Mouse (Mus musculus): Measurements from ENCODE around the gene Cep128. TPM values are rescaled to one million over a fixed set of nuclear protein-coding genes. Genes with fewer than 3 reads are reported as not detected.

The Cep128 gene
- total RNA-seq, 2 experiments from 2014 or later = 6.8 to 7.6 TPM

DNA sequence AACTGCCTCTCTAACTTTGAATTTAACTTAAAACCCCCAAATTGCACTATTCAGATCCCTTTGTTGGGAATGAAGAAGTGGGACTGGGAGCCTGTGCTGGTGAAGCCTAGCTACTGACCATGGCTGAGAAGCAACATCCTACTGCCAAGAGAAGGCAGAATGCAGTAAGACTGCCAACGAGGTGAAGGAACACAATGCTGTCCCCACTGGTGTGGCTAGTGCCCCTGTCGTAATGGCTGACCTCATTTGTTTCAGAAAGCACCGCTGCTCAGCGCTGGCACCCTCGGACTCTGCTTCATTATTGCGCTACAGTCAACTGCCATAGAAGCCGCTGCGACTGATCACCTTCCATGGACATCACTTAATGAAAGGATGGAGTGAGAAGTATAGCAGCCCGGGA, 298.2 kb downstream of the Cep128 start:
- intact Hi-C loops (cut with DNase I) = loop anchor here (10.0 kb wide), 1 partner anchor 351 kb away; the partner anchor contains the start of gene Dio2
- no peak for DNase-seq (ENCODE audit: extremely low spot score in 1 of 2, low spot score in 2 of 2)

DNA sequence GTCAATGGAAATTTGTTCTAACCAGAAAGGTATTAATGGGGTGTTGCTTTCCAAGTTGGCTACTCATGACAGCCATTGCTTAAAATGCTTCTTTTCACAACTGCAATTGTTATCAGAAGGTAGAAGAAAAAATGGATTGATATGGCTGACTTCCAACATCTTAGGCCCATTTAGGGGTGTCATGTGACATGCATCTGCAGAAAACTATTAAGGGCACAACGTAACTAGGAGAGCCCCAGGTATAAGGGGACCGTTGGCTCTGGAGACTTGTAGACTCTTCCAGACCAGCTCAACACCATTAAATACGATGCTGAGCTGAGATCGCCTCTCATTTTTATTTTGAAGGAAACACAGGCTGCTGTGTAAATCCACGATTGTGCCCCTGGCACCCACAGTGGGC, 308.6 kb downstream of the Cep128 start:
- no peak for DNase-seq (ENCODE audit: extremely low spot score in 1 of 2, low spot score in 2 of 2)
- intact Hi-C loops (cut with DNase I) = no loop called here

DNA sequence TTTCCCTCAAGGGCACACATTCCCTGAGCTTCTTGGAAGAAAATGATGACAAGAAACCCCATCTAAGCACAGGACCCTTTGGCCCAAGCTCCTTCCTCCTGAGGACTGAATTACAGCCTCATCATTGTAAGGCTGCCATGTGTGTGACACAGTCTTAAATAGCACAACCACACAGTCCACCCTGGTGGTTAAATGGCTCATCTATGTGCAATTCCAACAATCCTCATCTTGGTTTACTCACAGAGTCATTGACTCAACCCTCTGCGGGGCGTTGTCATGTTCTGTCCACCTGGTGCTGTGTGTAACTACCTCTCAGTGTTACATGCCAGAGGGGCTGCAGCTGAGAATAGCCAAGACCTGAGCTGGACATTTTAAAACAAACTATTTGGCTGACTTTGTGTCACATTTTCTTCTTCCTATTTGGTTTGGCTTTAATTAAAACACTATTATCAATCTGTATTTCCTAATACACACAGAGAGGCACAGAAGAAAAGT, 313.6 kb downstream of the Cep128 start:
- intact Hi-C loops (cut with DNase I) = no loop called here

DNA sequence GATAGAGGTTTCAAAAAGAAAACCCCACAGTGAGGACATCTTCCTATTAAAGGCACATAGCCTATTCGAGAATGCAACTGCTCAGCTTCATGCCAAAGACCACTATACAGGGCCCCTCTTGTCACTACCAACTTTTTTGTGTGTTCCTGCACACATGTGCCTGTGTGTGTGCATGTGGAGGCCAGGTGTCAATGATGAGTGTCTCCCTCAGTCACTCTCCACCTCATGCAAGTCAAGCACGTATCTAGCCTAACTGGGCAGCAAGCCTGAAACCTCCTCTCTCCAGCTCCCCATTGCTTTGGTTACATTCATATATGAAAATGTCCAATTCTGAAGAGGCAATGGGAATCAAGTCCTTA, 317.1 kb downstream of the Cep128 start:
- DNase-seq (ENCODE audit: extremely low spot score in 1 of 2, low spot score in 2 of 2) = no peak
- intact Hi-C loops (cut with DNase I) = no loop called here

More for the DNA sequence above, 313.6 kb downstream of the Cep128 start:
- DNase-seq (ENCODE audit: extremely low spot score in 1 of 2, low spot score in 2 of 2) = no peak

DNA sequence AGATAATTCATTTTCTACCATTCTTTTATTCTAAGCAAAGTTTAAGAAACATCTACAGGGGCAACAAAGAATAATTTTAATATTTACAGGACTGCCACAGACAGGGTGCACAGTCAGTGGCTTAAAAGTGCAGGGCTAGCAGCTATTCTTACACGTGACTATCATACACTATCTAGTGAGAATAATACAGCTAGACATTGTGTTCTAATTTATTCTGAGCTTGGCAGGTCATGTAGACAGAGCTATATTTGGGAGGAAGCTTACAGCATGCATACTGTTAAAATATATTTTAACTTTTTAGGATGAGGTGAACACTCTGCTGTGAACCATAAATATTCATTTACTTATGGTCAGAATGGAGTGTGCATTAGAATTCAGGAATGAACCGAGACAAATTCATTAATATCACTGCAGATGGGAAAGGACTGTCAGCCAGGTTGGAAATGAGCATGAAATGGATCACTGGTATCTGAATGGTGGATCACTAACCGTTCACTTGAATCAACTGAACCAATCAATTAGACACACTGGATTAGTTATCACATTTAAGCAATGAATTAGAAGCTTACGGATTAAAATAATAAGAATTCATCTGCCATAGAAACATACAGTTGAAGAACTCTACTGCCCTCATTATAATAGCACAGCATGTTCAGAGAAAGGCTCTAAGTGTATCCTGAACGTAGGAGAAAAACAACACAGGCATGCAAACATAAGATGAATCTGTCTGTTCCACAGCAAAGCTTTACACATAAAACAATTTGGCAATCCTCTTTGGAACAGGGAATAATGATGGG, 317.7 kb downstream of the Cep128 start:
- intact Hi-C loops (cut with DNase I) = no loop called here
- DNase-seq (ENCODE audit: extremely low spot score in 1 of 2, low spot score in 2 of 2) = no peak

DNA sequence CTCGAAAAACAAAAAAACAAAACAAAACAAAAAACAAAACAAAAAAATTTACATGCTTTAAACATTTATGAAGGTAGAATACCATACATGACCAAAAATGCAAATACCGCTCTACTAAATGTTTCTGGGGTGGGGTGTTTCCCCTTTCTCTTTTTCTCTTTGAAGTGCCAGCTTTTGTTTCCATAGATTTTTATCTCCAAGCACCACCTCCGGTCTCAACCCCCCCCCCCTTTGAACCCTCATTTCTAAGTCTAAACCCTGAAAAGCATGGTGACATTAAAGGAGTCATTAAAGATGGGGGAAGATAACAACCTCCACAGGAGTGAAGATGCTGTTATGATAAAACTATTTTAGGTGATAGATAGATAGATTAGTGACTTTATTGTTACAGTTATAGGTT, 318.8 kb downstream of the Cep128 start:
- intact Hi-C loops (cut with DNase I) = no loop called here
- no peak for DNase-seq (ENCODE audit: extremely low spot score in 1 of 2, low spot score in 2 of 2)

DNA sequence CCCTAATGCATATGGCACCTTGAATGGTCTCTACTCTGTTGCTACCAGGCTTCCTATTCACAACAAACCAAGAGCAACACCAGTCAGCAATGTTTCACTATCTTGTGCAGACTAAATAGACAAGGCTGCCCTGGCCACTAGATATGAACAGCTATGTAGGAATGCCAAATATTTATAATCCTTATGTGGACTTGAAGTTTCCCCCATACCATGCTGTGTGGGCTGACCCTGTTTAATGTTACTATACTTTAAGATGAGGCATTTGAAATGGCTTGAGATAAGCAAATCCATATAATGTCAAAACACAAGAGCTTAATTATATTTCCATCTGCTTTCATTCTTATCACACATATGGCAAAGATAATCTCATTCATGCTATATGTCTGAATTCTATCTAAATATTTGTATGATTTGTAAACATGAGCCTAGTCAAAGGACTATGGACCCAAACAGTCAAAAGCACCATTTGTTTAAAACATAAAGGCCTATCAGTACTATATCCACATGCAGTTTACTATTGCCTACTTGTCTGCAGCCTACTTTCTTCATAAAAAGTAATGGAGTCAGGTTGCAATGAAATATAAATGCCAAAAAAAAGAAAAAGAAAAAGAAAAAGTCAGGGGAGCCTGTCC, 319.7 kb downstream of the Cep128 start:
- DNase-seq (ENCODE audit: extremely low spot score in 1 of 2, low spot score in 2 of 2) = no peak
- intact Hi-C loops (cut with DNase I) = no loop called here

DNA sequence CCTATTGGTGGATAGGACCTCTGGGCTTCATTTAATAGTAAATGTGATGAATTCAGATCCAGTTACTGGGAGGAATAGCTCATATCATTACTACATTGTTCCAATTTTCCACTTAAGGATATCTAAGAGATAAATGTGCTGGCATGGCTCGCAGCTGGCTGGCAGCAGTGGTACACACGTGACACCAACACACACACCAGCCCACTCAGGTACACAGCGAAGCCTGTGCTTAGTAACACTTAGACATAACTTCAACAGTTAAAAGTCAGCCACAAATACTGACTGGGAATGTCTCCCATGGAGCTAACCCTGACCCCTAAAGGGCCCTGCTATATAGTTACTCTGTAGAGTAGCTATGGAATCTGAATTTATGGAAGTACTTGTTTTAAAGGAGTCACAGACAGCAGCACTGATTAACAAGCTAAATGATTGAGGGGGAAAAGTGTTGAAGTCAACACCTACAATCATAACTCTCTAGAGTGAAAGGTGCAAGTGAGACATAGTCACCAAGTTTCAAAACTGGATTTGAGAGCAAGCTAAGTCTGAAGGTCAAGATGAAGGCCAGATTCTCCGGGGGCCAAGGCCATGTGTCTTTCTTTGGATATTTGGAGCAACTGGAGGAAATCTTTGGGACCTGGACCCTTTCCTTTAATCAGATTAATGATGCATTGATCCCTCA, 320.7 kb downstream of the Cep128 start:
- DNase-seq (ENCODE audit: extremely low spot score in 1 of 2, low spot score in 2 of 2) = no peak
- intact Hi-C loops (cut with DNase I) = no loop called here

DNA sequence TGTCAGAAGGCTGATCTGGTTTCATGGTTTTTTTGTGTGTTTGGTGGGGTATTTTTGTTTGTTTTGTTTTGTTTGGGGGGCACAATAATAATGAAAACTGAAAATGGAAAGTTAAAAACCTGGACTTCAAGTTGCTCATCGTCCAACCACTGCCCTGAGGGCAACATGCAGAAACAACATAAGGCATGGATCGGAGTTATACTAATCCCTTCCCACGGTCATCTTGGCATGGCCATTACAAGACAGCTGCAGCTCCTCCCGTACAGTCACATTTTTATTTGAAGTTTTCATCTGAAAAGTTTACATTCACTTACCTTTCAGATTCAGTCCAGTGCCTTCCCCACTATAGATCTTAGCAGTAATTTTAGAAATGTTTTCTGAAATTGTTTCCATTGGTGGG, 321.5 kb downstream of the Cep128 start:
- intact Hi-C loops (cut with DNase I) = no loop called here
- DNase-seq (ENCODE audit: extremely low spot score in 1 of 2, low spot score in 2 of 2) = no peak

DNA sequence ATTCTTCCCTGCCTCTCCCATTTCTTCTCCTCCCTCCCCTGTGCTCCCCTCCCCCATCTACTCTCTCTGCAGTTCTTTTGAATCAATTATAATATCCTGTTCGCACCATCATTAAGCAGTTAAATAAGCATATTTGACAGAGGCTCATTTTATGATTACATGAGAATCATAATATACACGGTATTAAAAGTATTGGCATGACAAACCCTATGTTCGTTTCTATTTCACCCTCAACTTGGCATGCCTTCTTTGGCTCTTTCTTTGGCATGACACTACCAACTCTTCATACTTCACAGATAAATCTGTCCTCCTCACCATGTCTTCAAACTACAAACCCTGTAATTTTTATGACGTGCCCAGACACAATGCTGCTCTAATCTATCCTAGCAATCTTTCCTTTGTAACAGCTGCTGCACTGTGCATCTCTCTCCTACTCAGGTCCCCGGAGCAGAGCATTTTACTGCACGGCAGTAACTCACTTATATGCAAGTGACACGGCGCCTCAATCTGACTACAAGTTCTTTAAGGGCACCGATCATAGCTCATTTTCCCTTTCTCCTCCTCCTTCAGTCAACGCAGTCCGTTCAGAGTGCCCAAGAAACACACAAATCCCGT, 324.4 kb downstream of the Cep128 start:
- intact Hi-C loops (cut with DNase I) = no loop called here
- no peak for DNase-seq (ENCODE audit: extremely low spot score in 1 of 2, low spot score in 2 of 2)

DNA sequence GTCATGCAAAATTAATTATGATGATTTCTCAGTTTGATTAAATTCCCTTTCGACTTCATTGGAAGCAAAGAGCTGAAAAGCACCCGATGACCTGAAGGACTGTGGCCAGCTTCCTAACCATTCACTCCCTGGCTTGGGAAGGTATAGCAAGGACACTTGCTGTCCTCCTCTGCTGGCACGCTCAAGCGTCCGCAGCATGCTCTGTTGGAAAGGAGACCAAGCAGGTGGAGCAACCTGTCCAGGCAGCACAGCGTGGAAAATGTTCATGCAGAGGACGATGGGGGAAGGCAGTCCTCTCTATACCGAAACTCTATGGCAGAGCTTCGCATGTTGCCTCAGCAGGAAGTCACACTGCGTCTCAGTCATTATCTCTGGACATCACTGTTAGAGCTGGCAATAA, 327.3 kb downstream of the Cep128 start:
- intact Hi-C loops (cut with DNase I) = no loop called here
- no peak for DNase-seq (ENCODE audit: extremely low spot score in 1 of 2, low spot score in 2 of 2)

DNA sequence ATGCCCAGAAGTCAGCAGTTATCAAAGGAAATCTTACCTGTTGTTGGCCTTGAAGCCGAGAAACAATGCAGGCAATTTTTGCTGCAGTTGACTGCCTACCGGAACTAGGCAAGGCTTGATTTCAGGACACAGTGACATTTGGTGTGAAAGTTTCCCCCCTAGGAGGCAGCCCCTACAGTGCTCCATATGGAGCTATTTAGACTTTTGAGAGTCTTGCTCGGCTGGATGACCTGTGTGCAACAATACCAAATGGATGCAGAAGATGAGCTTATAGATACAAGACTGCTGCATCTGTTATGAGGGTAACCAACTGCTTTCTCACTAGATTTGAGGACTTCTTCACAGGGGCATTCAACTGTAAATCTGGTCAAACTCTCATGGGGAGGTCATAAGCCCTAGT, 331.9 kb downstream of the Cep128 start:
- intact Hi-C loops (cut with DNase I) = no loop called here
- DNase-seq (ENCODE audit: extremely low spot score in 1 of 2, low spot score in 2 of 2) = no peak

DNA sequence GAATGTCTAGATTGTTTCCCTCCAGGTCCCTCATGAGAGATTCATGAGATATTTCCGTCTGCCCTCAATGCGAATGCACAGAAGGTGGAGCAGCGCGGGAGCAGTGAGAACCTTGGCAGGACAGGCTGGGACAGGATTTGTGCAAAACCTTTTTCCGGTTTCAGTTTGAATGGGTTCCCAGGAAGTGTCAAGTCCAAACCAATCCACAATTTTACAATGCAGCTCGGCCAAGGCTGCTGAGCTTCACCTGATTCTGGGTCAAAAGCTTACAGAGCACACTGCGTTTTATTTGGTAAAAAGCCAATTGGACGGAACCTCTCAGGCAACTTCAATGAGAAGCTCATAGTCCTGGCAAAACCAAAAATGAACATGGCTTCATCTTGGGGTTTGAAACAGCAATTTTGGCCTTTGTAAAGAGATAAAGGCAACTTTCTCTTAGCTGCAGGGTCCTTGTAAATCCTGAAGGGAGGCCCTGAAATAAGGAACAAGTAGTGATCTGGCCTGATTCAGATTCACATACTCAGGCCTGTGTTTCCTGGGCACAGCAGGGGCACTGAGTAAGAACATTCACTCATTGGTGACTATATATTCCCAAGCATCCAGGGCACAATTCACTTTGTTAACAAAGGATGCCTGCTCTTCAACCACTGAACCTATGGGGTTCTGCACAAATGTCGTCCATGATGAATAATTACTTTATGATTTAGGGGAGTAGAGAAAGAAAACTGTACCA, 333.4 kb downstream of the Cep128 start:
- DNase-seq (ENCODE audit: extremely low spot score in 1 of 2, low spot score in 2 of 2) = peak in 1 of 2 experiments; percentile 57
- intact Hi-C loops (cut with DNase I) = no loop called here

DNA sequence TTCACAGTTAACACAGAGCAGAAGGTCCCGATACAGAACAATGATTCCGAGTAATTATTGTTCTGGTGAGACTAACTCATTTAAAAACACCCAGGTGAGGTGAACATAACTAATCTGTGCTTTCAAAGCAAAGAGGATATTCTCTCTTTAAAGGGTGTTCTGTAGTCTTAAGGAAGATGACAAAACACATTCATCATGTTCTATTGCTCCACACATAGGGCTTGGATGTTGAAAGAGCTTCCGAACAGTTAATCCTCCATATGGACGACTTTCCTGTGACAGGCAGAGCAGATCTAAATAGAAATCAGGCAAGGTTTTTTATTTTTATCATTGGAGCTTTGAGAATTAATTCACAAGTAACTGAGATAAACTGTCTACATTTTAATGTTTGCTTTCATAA, 342.8 kb downstream of the Cep128 start:
- no peak for DNase-seq (ENCODE audit: extremely low spot score in 1 of 2, low spot score in 2 of 2)
- intact Hi-C loops (cut with DNase I) = no loop called here

DNA sequence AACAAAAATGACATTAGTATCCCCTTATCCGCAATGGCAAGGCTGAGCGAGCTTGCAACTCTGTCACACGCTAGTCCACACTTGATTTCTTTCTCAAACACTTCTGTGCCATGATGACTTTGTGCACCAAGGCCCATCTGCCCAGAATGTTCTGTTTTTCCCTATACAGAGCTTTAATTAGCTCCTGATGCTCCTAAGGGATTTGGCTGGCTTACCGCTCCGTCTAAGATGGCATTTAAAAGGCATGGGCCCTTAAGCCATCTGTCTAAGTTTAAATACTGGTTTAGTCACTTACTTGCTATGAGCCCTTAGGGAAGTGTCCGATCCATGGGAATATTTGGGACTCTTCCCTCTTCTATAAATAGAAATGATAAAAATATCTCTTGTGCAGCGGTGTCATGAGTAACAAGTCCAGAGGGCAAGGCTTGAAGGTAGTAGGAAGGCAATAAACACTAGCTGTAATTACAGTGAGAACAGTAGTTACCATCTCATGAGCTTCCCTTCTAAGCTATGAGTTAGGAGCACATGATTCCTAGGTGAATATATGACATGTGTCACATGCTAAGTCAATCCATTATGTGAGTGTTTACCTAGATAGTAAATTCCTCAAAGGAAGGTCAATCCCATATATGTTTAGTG, 343.8 kb downstream of the Cep128 start:
- intact Hi-C loops (cut with DNase I) = no loop called here
- DNase-seq (ENCODE audit: extremely low spot score in 1 of 2, low spot score in 2 of 2) = no peak

DNA sequence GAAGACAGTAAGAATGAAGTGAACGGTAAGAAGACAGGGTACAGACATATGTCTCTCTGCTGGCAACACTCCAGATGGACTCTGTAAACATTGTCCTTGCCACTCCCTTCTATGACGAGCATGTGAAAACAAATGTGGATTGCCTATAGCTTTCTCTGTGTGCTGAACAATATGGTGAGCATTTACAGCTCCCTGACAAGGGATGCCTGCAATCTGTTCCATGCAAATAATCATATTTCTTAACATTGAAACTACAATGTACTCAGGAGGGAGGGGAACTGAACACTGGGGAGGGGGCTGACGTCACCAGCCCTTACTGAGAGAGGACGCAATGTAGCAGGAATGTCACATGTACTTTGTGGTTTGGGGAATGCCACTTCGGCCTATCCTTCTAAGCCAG, 355.1 kb downstream of the Cep128 start:
- DNase-seq (ENCODE audit: extremely low spot score in 1 of 2, low spot score in 2 of 2) = no peak
- intact Hi-C loops (cut with DNase I) = no loop called here

DNA sequence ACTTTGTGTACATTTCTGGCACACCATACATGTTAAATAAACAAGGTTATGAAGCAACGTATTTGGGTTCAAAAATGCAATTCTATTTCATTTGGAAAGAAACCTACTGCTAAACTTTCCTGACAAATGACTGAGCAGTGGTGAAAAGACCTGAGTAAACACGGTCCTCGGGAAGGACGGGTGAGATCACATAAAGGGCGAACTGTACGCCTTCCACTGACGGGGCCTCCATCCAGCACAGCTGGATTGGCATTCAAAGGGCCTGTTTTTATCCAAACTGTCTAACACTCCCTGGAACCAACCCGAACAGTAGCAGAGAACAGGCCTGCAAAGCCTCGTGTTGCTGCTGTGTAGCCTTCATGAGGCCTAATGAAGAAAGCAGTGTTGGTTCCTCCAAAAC, 356.5 kb downstream of the Cep128 start:
- intact Hi-C loops (cut with DNase I) = no loop called here

DNA sequence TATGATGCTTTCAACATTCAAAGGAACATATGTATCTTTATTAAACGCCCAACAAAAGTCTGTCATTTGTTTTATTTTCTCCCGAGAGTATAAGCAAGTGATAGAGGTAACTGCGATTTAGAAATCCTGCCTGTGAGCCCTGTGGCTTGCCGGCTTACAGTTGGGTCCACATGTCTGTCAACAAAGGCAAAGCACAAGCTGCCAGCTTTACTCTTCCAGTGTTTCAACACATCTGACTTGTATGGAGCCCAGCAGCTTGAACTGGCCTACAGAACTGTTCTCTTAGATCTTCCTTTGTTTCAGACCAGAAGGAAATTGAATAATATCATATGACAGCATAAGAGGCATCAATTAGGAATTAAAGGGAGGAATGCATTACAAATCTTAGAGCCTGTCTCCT, 357.1 kb downstream of the Cep128 start:
- DNase-seq (ENCODE audit: extremely low spot score in 1 of 2, low spot score in 2 of 2) = no peak
- intact Hi-C loops (cut with DNase I) = no loop called here

More for the DNA sequence above, 356.5 kb downstream of the Cep128 start:
- DNase-seq (ENCODE audit: extremely low spot score in 1 of 2, low spot score in 2 of 2) = no peak

Data from left cerebral cortex, postnatal 10 days (tissue).